Mouse (Mus musculus): ENCODE measurements at regions not wholly inside any gene's neighbourhood (a gene's known extent, or its start where the extent isn't known, plus 50 kb on each side); places are given as distances from the start of the nearest gene placed in this dataset.

GRCm38 (mm10) chr12:71766086-71766485 is 64.8 kb upstream of the Daam1 start:
- intact Hi-C loops (cut with DNase I): loop anchor here (5.0 kb wide), 1 partner anchor 61 kb away; no protein-coding TSS in a partner anchor
- no peak for DNase-seq
- no peak overlapping the region for H3K4me3 ChIP-seq
- TF ChIP-seq CTCF (IDR thresholded peaks at IDR 0.05): no peak
- H3K27ac ChIP-seq: no peak overlapping the region

GRCm38 (mm10) chr12:71766636-71767035 is 64.2 kb upstream of the Daam1 start:
- no peak for DNase-seq
- intact Hi-C loops (cut with DNase I): loop anchor here (5.0 kb wide), 1 partner anchor 61 kb away; no protein-coding TSS in a partner anchor
- no peak for TF ChIP-seq CTCF (IDR thresholded peaks at IDR 0.05)

GRCm38 (mm10) chr12:71767896-71768295 is 63.0 kb upstream of the Daam1 start:
- DNase-seq: no peak
- intact Hi-C loops (cut with DNase I): loop anchor here (1.0 to 5.0 kb wide), 2 partner anchors 59 to 279 kb away; no protein-coding TSS in a partner anchor

More at GRCm38 (mm10) chr12:71766636-71767035, 64.2 kb upstream of the Daam1 start:
- H3K4me3 ChIP-seq: no peak overlapping the region
- no peak overlapping the region for H3K27ac ChIP-seq

GRCm38 (mm10) chr12:71768471-71768870 is 62.4 kb upstream of the Daam1 start:
- Histone ChIP-seq H3K27ac (peak overlapping the region; percentile 66), H3K4me3 (peak overlapping the region; percentile 69)
- peak; percentile 81 for DNase-seq
- intact Hi-C loops (cut with DNase I): loop anchor here (1.0 to 5.0 kb wide), 2 partner anchors 59 to 279 kb away; no protein-coding TSS in a partner anchor
- peak; percentile 97 for TF ChIP-seq CTCF (IDR thresholded peaks at IDR 0.05)

More at GRCm38 (mm10) chr12:71767896-71768295, 63.0 kb upstream of the Daam1 start:
- Histone ChIP-seq H3K4me3 (no peak overlapping the region), H3K27ac (no peak overlapping the region)
- TF ChIP-seq CTCF (IDR thresholded peaks at IDR 0.05): no peak

- intact Hi-C loops (cut with DNase I): loop anchor here (1.0 to 5.0 kb wide), 2 partner anchors 58 to 278 kb away; no protein-coding TSS in a partner anchor
- no peak for TF ChIP-seq CTCF (IDR thresholded peaks at IDR 0.05)
- no peak for DNase-seq
- Histone ChIP-seq H3K4me3 (peak overlapping the region; percentile 69), H3K27ac (peak overlapping the region; percentile 66)
Observed at GRCm38 (mm10) chr12:71768890-71769289, 62.0 kb upstream of the Daam1 start.

- DNase-seq: no peak
- Histone ChIP-seq H3K4me3 (no peak overlapping the region), H3K27ac (no peak overlapping the region)
- intact Hi-C loops (cut with DNase I): loop anchor here (5.0 kb wide), 1 partner anchor 58 kb away; no protein-coding TSS in a partner anchor
- no peak for TF ChIP-seq CTCF (IDR thresholded peaks at IDR 0.05)
Observed at GRCm38 (mm10) chr12:71769302-71769701, 61.6 kb upstream of the Daam1 start.

GRCm38 (mm10) chr12:71773891-71774290 is 57.0 kb upstream of the Daam1 start:
- DNase-seq: no peak
- intact Hi-C loops (cut with DNase I): no loop called here
- no peak for TF ChIP-seq CTCF (IDR thresholded peaks at IDR 0.05)

GRCm38 (mm10) chr12:71775126-71775525 is 55.8 kb upstream of the Daam1 start:
- no peak overlapping the region for H3K27ac ChIP-seq
- no peak overlapping the region for H3K4me3 ChIP-seq
- intact Hi-C loops (cut with DNase I): no loop called here
- no peak for DNase-seq
- TF ChIP-seq CTCF (IDR thresholded peaks at IDR 0.05): no peak

More at GRCm38 (mm10) chr12:71773891-71774290, 57.0 kb upstream of the Daam1 start:
- Histone ChIP-seq H3K27ac (no peak overlapping the region), H3K4me3 (no peak overlapping the region)

GRCm38 (mm10) chr12:71778137-71778536 is 52.7 kb upstream of the Daam1 start:
- Histone ChIP-seq H3K4me3 (peak overlapping the region; percentile 46), H3K27ac (no peak overlapping the region)
- peak; percentile 24 for DNase-seq
- TF ChIP-seq CTCF (IDR thresholded peaks at IDR 0.05): no peak
- intact Hi-C loops (cut with DNase I): no loop called here

GRCm38 (mm10) chr12:71778948-71779347 is 51.9 kb upstream of the Daam1 start:
- no peak for DNase-seq
- intact Hi-C loops (cut with DNase I): no loop called here
- no peak for TF ChIP-seq CTCF (IDR thresholded peaks at IDR 0.05)
- H3K4me3 ChIP-seq: no peak overlapping the region
- H3K27ac ChIP-seq: no peak overlapping the region

- no peak overlapping the region for H3K4me3 ChIP-seq
- intact Hi-C loops (cut with DNase I): no loop called here
- H3K27ac ChIP-seq: no peak overlapping the region
- TF ChIP-seq CTCF (IDR thresholded peaks at IDR 0.05): no peak
- no peak for DNase-seq
Observed at GRCm38 (mm10) chr12:71779418-71779817, 51.5 kb upstream of the Daam1 start.

Measured in gastrocnemius, adult 2 months (tissue).